Mouse (Mus musculus) hindbrain, embryonic 11.5 days (tissue): ENCODE results near the gene Banp. TPM values are rescaled to one million over a fixed set of nuclear protein-coding genes. Genes with fewer than 3 reads are reported as not detected.
A peak's percentile ranks its signal among the peaks of the same experiment; 100 is the strongest.

ENCODE experiments used
- ATAC-seq: fragments of 200-750 bp; cut with Nextera tagmentation; 2 replicates; pipeline ENCODE4 v1.8.0; 2017; ENCODE audit warnings: mild to moderate bottlenecking, moderate TSS enrichment, moderate library complexity; ENCODE audit not compliant: low FRiP score
- DNase-seq: peaks from one replicate; pipeline ENCODE4 v3.0.0-alpha.2; 2015; ENCODE audit warnings: low spot score
- H3K27ac ChIP-seq: fragments of 300-500 bp; sonication (generic); 2 replicates; pipeline ENCODE4 v1.5.1; 2014; ENCODE audit warnings: mild to moderate bottlenecking, low read depth, low read length
- H3K27me3 ChIP-seq: fragments of 300-500 bp; sonication (generic); 2 replicates; pipeline ENCODE4 v1.6.1; 2014; ENCODE audit warnings: mild to moderate bottlenecking, low read length, moderate library complexity, mixed read lengths; ENCODE audit not compliant: control insufficient read depth, insufficient read depth
- H3K36me3 ChIP-seq: fragments of 300-500 bp; sonication (generic); 2 replicates; pipeline ENCODE4 v1.6.1; 2014; ENCODE audit warnings: mild to moderate bottlenecking, low read length, moderate library complexity, mixed read lengths; ENCODE audit not compliant: control insufficient read depth, insufficient read depth
- H3K4me1 ChIP-seq: fragments of 300-500 bp; sonication (generic); replicated peaks from 2 replicates; pipeline ENCODE4 v1.6.1; 2014; ENCODE audit warnings: low read length, mixed read lengths; ENCODE audit not compliant: control insufficient read depth, insufficient read depth
- H3K4me2 ChIP-seq: fragments of 300-500 bp; sonication (generic); replicated peaks from 2 replicates; pipeline ENCODE4 v1.6.1; 2014; ENCODE audit warnings: mild to moderate bottlenecking, low read depth, low read length
- H3K4me3 ChIP-seq: fragments of 300-500 bp; sonication (generic); 2 replicates; pipeline ENCODE4 v1.5.1; 2014; ENCODE audit warnings: low read depth, low read length
- H3K9ac ChIP-seq: fragments of 300-500 bp; sonication (generic); 2 replicates; pipeline ENCODE4 v1.6.1; 2014; ENCODE audit warnings: low read depth, low read length
- H3K9me3 ChIP-seq: fragments of 300-500 bp; sonication (generic); 2 replicates; pipeline ENCODE4 v1.6.1; 2016; ENCODE audit warnings: low read length; ENCODE audit not compliant: control insufficient read depth
- WGBS: fragments of 180-500 bp; shearing (Covaris S2); extraction: QIAGEN DNeasy Blood & Tissue Kit; methylation state at CpG from one replicate; pipeline ENCODE4 v1.1.7; 2014; 5-methylcytosine and 5-hydroxymethylcytosine counted together
- polyA plus RNA-seq: library from polyadenylated mRNA; unstranded; fragments of >200 nt; fragmentation: Nextera tagmentation; extraction: Ambion mirVana; gene quantifications from 2 replicates; pipeline ENCODE4 v1.2.1, GENCODE M21; 2014

Banp gene
- polyA plus RNA-seq, 1 experiment from 2014 or later = 51.8 TPM

GRCm38 (mm10) chr8:121973906-121974305 lies 24.4 kb downstream of the Banp start:
- H3K9me3 ChIP-seq = no peaks in the 10 kb centered on the region
- H3K36me3 ChIP-seq = peaks cover 7% of the 10 kb centered on the region; the same call in 1 of the 2 replicates
- DNase-seq = no peak
- H3K4me3 ChIP-seq = no peak overlapping the region
- H3K27ac ChIP-seq = no peak overlapping the region
- no peaks in the 10 kb centered on the region for H3K4me1 ChIP-seq
- 92% methylated on average over 28 of the region's 28 CpGs for WGBS
- no peaks in the 10 kb centered on the region for H3K27me3 ChIP-seq
- no peak for ATAC-seq
- no peak overlapping the region for H3K9ac ChIP-seq
- H3K4me2 ChIP-seq = no peak overlapping the region

GRCm38 (mm10) chr8:121977819-121978590 lies 28.5 kb downstream of the Banp start:
- 74% methylated on average over 8 of the region's 8 CpGs for WGBS
- Histone ChIP-seq H3K27me3 (no peaks in the 10 kb centered on the region), H3K4me1 (no peaks in the 10 kb centered on the region), H3K9ac (no peak overlapping the region), H3K27ac (no peak overlapping the region), H3K4me3 (no peak overlapping the region), H3K9me3 (no peaks in the 10 kb centered on the region), H3K36me3 (peaks cover 10% of the 10 kb centered on the region; the same call in 1 of the 2 replicates), H3K4me2 (no peak overlapping the region)
- ATAC-seq = no peak
- peak; percentile 64 for DNase-seq

GRCm38 (mm10) chr8:121978670-121979069 lies 29.1 kb downstream of the Banp start:
- ATAC-seq (no peak), DNase-seq (no peak)
- H3K4me2 ChIP-seq = no peak overlapping the region
- no peak overlapping the region for H3K9ac ChIP-seq
- no peak overlapping the region for H3K4me3 ChIP-seq
- H3K9me3 ChIP-seq = no peaks in the 10 kb centered on the region
- peaks cover 10% of the 10 kb centered on the region; the same call in 1 of the 2 replicates for H3K36me3 ChIP-seq
- H3K27me3 ChIP-seq = no peaks in the 10 kb centered on the region
- no peaks in the 10 kb centered on the region for H3K4me1 ChIP-seq
- 96% methylated on average over 13 of the region's 13 CpGs for WGBS
- no peak overlapping the region for H3K27ac ChIP-seq

- Histone ChIP-seq H3K4me2 (no peak overlapping the region), H3K27me3 (no peaks in the 10 kb centered on the region), H3K36me3 (peaks cover 5% of the 10 kb centered on the region; the same call in 1 of the 2 replicates), H3K9ac (no peak overlapping the region), H3K27ac (no peak overlapping the region), H3K4me1 (no peaks in the 10 kb centered on the region), H3K4me3 (no peak overlapping the region), H3K9me3 (no peaks in the 10 kb centered on the region)
- 93% methylated on average over 11 of the region's 11 CpGs for WGBS
- ATAC-seq (no peak), DNase-seq (no peak)
Measured at GRCm38 (mm10) chr8:121980792-121981519, 31.4 kb downstream of the Banp start.

GRCm38 (mm10) chr8:121981520-121981895 lies 32.0 kb downstream of the Banp start:
- ATAC-seq (no peak), DNase-seq (no peak)
- Histone ChIP-seq H3K4me2 (no peak overlapping the region), H3K27me3 (no peaks in the 10 kb centered on the region), H3K4me1 (no peaks in the 10 kb centered on the region), H3K27ac (no peak overlapping the region), H3K4me3 (no peak overlapping the region), H3K36me3 (peaks cover 5% of the 10 kb centered on the region; the same call in 1 of the 2 replicates), H3K9me3 (no peaks in the 10 kb centered on the region), H3K9ac (no peak overlapping the region)
- WGBS = 93% methylated on average over 7 of the region's 7 CpGs

GRCm38 (mm10) chr8:121985673-121986072 lies 36.1 kb downstream of the Banp start:
- Histone ChIP-seq H3K27me3 (no peaks in the 10 kb centered on the region), H3K9ac (no peak overlapping the region), H3K27ac (no peak overlapping the region), H3K4me2 (no peak overlapping the region), H3K4me3 (no peak overlapping the region), H3K9me3 (no peaks in the 10 kb centered on the region), H3K36me3 (peaks cover 2% of the 10 kb centered on the region; the same call in 1 of the 2 replicates), H3K4me1 (no peaks in the 10 kb centered on the region)
- ATAC-seq = no peak
- WGBS = 95% methylated on average over 3 of the region's 3 CpGs
- DNase-seq = no peak

- Histone ChIP-seq H3K4me1 (no peaks in the 10 kb centered on the region), H3K4me3 (no peak overlapping the region), H3K27ac (no peak overlapping the region), H3K36me3 (no peaks in the 10 kb centered on the region; the same call in 1 of the 2 replicates), H3K9ac (no peak overlapping the region), H3K4me2 (no peak overlapping the region), H3K27me3 (no peaks in the 10 kb centered on the region), H3K9me3 (no peaks in the 10 kb centered on the region)
- WGBS = 89% methylated on average over 5 of the region's 5 CpGs
- ATAC-seq (no peak), DNase-seq (no peak)
Measured at GRCm38 (mm10) chr8:121987892-121988291, 38.3 kb downstream of the Banp start.

GRCm38 (mm10) chr8:121990506-121991255 lies 41.1 kb downstream of the Banp start:
- Histone ChIP-seq H3K27ac (no peak overlapping the region), H3K36me3 (no peaks in the 10 kb centered on the region; the same call in 1 of the 2 replicates), H3K4me2 (no peak overlapping the region), H3K9me3 (no peaks in the 10 kb centered on the region), H3K4me3 (no peak overlapping the region), H3K9ac (no peak overlapping the region), H3K4me1 (no peaks in the 10 kb centered on the region), H3K27me3 (no peaks in the 10 kb centered on the region)
- 86% methylated on average over 9 of the region's 9 CpGs for WGBS
- DNase-seq = no peak
- ATAC-seq = no peak
